Mouse (Mus musculus): ENCODE measurements around the gene Sclt1. TPM values are rescaled to one million over a fixed set of nuclear protein-coding genes. Genes with fewer than 3 reads are reported as not detected.

The Sclt1 gene
- polyA plus RNA-seq, 1 experiment: 10.4 TPM

DNA sequence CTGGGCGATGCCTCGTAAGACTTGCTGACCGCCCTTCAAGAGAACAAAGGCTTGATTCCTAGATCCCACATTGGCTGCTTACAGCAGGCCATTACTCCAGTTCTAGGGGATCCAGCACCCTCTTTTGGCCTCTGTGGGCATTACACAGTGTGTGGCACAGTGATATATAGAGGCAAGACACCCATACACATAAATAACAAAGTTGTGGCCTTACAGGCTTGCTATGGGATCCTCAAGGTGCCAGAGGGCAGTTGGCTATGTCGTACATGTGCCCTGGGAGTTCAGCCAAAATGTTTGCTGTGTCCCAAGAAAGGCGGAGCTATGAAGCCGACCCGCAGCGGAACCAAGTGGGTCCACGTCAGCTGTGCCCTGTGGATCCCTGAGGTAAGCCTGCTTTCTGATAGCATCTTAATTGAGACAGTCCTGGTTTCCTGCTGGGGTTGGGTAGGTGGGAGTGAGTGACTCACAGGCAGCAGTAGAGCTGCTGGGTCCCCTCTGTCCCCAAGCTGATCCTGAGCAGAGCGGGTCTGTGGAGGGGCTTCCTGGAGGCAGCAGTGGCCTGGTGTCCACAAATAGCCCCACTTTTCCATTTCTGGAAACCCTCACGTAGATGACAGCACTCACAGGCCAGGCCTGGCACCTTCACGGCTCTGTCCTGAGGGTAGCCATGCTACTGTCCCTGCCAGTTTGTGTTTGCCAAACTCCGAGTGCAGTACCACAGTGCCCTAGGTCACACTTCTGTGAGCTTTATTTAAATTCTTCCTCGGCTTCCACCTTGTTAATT lies 142.3 kb downstream of the Sclt1 start:
- Histone ChIP-seq H3K4me1 (ENCODE audit: control insufficient read depth, insufficient read depth, low read length) (no peaks in the 10 kb centered on the region), H3K27ac (ENCODE audit: insufficient read depth, low read depth, low read length) (no peak overlapping the region), H3K4me3 (ENCODE audit: insufficient read depth, low read length) (no peak overlapping the region)
- TF ChIP-seq POLR2A (IDR thresholded peaks at IDR 0.05; ENCODE audit: borderline replicate concordance, low read depth, low read length): no peak
- peak; percentile 35 for TF ChIP-seq CTCF (IDR thresholded peaks at IDR 0.05; ENCODE audit: low read depth, low read length)

DNA sequence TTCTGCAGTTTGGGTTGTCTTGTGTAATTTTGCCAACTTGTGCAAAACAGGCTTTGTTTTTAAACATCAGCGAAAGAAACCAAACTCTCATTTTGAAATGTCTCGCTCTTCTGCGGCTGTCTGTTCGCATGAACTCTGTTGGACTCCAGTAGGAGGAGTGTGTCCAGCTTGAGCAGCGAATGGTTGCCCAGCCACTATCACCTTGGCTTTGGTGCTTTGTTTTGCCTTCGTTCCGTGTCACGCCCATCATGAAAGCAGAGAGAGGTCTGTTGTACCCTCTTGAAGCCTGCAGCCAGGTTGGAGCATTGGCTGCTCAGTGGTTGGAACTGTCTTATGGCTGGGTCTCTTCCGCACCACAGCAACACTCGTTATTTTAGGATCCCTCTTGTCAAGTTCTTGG lies 143.1 kb downstream of the Sclt1 start:
- TF ChIP-seq POLR2A (IDR thresholded peaks at IDR 0.05; ENCODE audit: borderline replicate concordance, low read depth, low read length): no peak
- no peak for TF ChIP-seq CTCF (IDR thresholded peaks at IDR 0.05; ENCODE audit: low read depth, low read length)
- H3K27ac ChIP-seq (ENCODE audit: insufficient read depth, low read depth, low read length): no peak overlapping the region
- no peaks in the 10 kb centered on the region for H3K4me1 ChIP-seq (ENCODE audit: control insufficient read depth, insufficient read depth, low read length)
- no peak overlapping the region for H3K4me3 ChIP-seq (ENCODE audit: insufficient read depth, low read length)

DNA sequence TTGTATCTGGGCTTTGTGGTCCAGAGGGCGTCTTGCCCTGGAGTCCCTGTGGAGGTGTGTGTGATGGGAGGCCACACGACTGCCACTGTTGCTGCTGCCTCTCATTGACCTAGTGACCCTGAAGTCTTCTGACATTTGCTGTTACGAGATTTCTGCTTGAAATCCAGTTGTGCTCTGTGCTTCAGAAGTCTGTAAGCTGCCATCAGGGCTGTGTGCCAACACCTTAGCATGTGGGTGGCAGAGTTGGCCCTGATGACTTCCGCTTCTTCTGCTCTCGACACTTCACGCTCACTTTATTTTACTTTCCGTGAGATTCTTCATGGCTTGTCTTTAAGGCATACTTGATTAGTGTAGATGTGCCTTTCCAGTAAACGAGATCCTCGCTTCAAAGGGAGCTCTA lies 143.9 kb downstream of the Sclt1 start:
- Histone ChIP-seq H3K4me1 (ENCODE audit: control insufficient read depth, insufficient read depth, low read length) (no peaks in the 10 kb centered on the region), H3K4me3 (ENCODE audit: insufficient read depth, low read length) (no peak overlapping the region), H3K27ac (ENCODE audit: insufficient read depth, low read depth, low read length) (no peak overlapping the region)
- TF ChIP-seq CTCF (IDR thresholded peaks at IDR 0.05; ENCODE audit: low read depth, low read length): no peak
- no peak for TF ChIP-seq POLR2A (IDR thresholded peaks at IDR 0.05; ENCODE audit: borderline replicate concordance, low read depth, low read length)

DNA sequence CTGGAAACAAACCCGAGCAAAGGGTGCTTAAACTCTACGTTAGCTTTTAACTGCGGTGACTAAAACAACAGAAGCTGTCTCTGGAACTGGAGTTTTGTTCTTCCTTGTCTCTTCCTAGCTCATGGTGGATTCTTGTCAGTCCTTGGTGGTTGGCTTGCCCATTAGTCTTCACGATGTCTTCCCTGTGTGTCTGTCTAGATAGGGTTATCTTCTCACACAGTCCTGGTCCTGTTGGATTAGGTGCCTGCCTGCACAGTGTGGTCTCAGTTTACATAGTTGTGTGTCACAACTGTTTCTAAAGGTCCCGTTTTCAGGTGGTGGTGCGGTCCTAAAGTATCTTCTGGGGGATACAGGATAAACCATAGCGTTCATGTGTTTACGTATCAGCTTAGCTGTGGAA lies 145.3 kb downstream of the Sclt1 start:
- Histone ChIP-seq H3K27ac (ENCODE audit: insufficient read depth, low read depth, low read length) (no peak overlapping the region), H3K4me1 (ENCODE audit: control insufficient read depth, insufficient read depth, low read length) (no peaks in the 10 kb centered on the region), H3K4me3 (ENCODE audit: insufficient read depth, low read length) (no peak overlapping the region)
- no peak for TF ChIP-seq CTCF (IDR thresholded peaks at IDR 0.05; ENCODE audit: low read depth, low read length)
- no peak for TF ChIP-seq POLR2A (IDR thresholded peaks at IDR 0.05; ENCODE audit: borderline replicate concordance, low read depth, low read length)

DNA sequence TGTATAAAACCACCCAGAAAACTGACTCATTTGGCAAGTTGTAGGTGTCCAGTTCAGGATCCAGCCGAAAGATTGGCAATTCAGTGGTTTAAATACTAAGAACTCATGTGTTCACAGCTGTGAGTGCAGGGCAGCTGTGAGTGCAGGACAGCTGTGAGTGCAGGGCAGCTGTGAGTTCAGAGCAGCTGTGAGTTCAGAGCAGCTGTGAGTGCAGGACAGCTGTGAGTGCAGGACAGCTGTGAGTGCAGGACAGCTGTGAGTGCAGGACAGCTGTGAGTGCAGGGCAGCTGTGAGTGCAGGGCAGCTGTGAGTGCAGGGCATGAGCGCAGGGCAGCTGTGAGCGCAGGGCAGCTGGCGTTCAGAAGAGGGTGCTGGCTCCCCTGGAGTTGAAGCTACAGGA lies 147.3 kb downstream of the Sclt1 start:
- no peak for TF ChIP-seq POLR2A (IDR thresholded peaks at IDR 0.05; ENCODE audit: borderline replicate concordance, low read depth, low read length)
- no peak for TF ChIP-seq CTCF (IDR thresholded peaks at IDR 0.05; ENCODE audit: low read depth, low read length)
- no peaks in the 10 kb centered on the region for H3K4me1 ChIP-seq (ENCODE audit: control insufficient read depth, insufficient read depth, low read length)
- no peak overlapping the region for H3K27ac ChIP-seq (ENCODE audit: insufficient read depth, low read depth, low read length)
- H3K4me3 ChIP-seq (ENCODE audit: insufficient read depth, low read length): no peak overlapping the region

DNA sequence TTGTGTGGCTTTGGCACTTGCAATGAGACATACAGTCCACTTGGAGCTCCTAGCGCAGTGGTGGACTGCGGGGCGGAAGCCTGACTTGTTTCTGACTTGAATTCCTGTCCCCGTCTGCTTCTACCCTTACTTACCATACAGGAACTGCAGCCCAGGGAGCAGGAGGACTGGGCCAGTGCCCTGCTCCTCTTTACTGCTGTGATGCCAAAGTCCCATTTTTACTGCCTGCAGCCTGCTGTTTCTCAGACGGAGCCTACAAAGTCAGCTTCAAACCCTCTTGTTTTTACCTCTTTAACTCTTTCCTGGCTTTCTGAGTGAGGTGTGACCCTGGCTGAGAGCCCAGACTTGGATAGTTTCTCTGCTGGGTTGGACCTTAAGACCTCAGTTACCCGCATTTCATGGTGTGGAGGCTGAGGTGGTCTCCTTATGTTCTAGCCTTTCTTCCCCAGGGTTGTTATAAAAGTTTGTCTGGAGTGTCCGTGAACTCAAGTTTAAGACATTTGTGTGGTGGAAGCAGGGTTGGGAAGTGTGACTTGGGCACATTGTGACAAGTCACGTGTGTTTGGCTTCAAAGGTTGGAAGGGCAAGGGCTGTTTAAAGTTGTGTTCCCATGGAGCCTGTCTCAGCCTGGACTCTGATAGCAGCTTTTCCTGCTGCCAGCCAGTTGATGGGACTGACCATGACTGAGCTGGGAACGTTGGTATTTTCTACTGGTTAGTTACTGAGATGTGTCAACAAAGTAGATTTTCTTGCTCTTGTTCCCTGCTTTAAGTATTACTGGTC lies 148.0 kb downstream of the Sclt1 start:
- no peak overlapping the region for H3K27ac ChIP-seq (ENCODE audit: insufficient read depth, low read depth, low read length)
- TF ChIP-seq CTCF (IDR thresholded peaks at IDR 0.05; ENCODE audit: low read depth, low read length) (no peak), POLR2A (IDR thresholded peaks at IDR 0.05; ENCODE audit: borderline replicate concordance, low read depth, low read length) (no peak)

DNA sequence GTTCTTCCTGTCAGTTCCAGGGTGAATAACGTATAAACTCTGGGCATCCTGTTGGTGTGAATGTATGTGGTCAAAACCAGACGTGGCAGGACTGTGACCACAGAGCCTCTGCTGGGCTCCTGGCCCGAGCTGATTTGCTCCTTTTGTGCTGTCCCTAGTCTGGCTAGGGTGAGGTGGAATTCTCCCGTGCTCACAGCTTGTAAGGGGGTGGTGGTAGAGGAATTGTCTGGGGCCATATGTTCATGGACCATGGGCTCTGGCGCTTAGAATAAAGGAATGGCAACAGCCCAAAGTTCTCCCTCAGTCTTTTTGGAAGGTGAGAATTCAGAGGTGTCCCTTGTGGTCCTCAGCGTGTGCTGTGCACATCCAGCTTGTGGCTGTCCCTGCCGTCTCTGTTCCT lies 149.5 kb downstream of the Sclt1 start:
- Histone ChIP-seq H3K4me1 (ENCODE audit: control insufficient read depth, insufficient read depth, low read length) (peaks cover under 1% of the 10 kb centered on the region; the same call in 1 of the 2 replicates), H3K27ac (ENCODE audit: insufficient read depth, low read depth, low read length) (no peak overlapping the region), H3K4me3 (ENCODE audit: insufficient read depth, low read length) (no peak overlapping the region)
- TF ChIP-seq CTCF (IDR thresholded peaks at IDR 0.05; ENCODE audit: low read depth, low read length) (no peak), POLR2A (IDR thresholded peaks at IDR 0.05; ENCODE audit: borderline replicate concordance, low read depth, low read length) (no peak)

More for the DNA sequence above, 148.0 kb downstream of the Sclt1 start:
- Histone ChIP-seq H3K4me1 (ENCODE audit: control insufficient read depth, insufficient read depth, low read length) (no peaks in the 10 kb centered on the region), H3K4me3 (ENCODE audit: insufficient read depth, low read length) (no peak overlapping the region)

DNA sequence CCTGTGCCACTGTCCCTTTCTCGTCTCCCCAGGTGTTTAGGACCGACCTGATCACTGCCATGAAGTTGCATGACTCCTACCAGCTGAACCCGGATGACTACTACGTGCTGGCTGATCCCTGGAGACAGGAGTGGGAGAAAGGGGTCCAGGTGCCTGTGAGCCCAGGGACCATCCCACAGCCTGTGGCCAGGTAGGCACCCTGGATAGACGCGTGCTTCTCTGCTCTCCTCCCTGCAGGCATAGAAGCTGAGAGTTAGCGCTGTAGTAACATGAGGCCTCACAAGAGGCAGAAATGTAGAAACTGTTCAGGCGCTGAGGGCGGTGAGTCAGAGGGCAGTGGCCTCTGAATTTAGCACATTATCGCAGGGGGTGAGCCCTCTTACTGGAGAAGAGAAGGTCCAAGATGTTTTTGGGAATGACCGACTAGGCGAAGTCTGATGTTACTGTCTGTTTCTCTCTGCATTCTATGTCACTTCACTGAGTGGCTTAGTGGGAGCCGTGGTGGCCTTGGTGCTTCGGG lies 150.6 kb downstream of the Sclt1 start:
- Histone ChIP-seq H3K4me3 (ENCODE audit: insufficient read depth, low read length) (no peak overlapping the region), H3K4me1 (ENCODE audit: control insufficient read depth, insufficient read depth, low read length) (peaks cover 12% of the 10 kb centered on the region)
- TF ChIP-seq CTCF (IDR thresholded peaks at IDR 0.05; ENCODE audit: low read depth, low read length) (no peak), POLR2A (IDR thresholded peaks at IDR 0.05; ENCODE audit: borderline replicate concordance, low read depth, low read length) (no peak)

DNA sequence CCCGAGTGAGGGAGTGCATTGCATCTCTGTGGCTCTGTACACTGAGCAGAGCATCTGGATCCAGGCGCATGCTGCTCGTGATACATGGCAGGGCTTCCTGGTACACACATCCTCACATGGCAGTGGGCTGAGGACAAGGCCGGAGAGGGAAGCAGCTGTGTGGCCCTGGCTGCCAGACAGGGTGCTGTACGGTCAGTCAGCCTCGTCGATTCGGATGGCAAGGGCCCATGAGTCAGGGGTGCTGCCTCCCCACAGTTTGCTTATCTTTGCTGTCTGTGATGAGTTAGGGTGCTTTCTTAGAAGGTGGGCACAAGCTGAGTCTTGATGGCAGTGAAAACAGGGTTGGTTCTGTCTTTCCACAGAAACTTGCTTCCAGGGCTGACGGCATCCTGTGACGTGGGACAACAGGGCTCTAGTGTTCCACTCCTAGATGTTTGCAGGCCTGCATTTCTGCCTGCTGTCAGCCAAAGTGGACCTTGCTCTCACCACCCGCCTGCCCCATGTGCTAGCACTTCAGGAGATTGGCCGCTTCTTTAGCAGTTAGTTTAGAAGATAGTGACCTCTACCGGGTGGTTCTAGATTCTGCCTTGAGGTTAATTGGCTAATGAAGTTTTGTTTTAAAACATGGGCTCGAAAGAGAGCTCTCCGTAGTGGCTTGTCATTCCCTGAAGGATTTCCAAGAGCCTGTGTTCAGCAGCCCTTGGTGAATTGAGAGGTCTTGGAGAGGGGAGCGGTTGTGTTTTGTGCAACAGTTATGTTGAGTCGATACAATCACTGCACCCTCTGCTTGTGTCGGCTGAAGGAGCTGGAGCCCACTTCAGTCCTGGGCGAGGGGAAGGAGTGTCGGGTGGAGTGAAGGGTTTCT lies 151.4 kb downstream of the Sclt1 start:
- no peak overlapping the region for H3K27ac ChIP-seq (ENCODE audit: insufficient read depth, low read depth, low read length)
- peaks cover 18% of the 10 kb centered on the region for H3K4me1 ChIP-seq (ENCODE audit: control insufficient read depth, insufficient read depth, low read length)
- H3K4me3 ChIP-seq (ENCODE audit: insufficient read depth, low read length): no peak overlapping the region
- no peak for TF ChIP-seq POLR2A (IDR thresholded peaks at IDR 0.05; ENCODE audit: borderline replicate concordance, low read depth, low read length)

More for the DNA sequence above, 150.6 kb downstream of the Sclt1 start:
- no peak overlapping the region for H3K27ac ChIP-seq (ENCODE audit: insufficient read depth, low read depth, low read length)

Measured in bone marrow macrophage, adult 2 months (primary cell).